Mouse (Mus musculus): Measurements from ENCODE around the gene Etl4. TPM values are rescaled to one million over a fixed set of nuclear protein-coding genes. Genes with fewer than 3 reads are reported as not detected.
"Not testable (repeated sequence)": the region's sequence is repeated elsewhere in the genome, so short reads cannot be mapped to it uniquely, and the experiment has no call there.

The Etl4 gene
- polyA plus RNA-seq, 1 experiment from 2014 or later = 27.7 TPM

DNA sequence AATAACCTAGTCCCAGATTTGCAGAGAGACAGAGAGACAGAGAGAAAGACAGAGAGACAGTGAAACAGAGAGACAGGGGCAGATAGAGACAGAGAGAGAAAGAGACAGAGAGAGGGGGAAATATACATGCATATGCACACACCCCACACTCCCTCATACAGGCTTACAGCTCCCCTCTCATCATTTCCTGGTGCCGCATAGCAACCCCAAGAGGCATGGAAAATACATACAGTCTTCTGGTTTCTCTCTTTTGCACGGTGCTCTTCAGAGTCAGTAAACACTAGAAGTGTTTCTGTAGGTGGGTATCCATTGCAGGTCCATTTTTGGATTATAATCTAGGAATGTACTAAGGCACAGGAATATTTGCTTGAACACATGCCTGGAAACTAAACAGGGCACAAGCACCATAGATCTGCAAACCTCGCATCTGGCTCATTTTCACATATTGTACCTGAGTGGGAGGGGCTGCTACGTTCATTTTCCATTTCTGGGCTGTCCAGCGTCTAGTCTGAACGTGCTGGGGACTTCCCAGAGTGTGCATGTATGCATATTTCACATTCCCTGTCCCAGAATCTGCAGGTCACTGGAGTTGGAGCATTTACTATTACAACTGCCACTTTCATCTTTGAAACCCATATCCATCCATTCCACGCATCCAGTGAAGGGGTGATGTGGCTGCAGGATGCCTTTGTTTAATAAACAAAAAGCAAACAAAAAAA is 429.6 kb downstream of the Etl4 start:
- no peaks in the 10 kb centered on the region for H3K9me3 ChIP-seq (ENCODE audit: control insufficient read depth, low read length)
- H3K36me3 ChIP-seq (ENCODE audit: control insufficient read depth, insufficient read depth, low read length) = no peaks in the 10 kb centered on the region
- peak; percentile 46; the same call in 1 of the 2 replicates for ATAC-seq
- H3K4me1 ChIP-seq (ENCODE audit: control insufficient read depth, insufficient read depth, low read length) = peaks cover 3% of the 10 kb centered on the region; the same call in 1 of the 2 replicates
- peak overlapping the region; percentile 35 for H3K4me3 ChIP-seq (ENCODE audit: low read length)
- no peaks in the 10 kb centered on the region for H3K27me3 ChIP-seq (replicated peaks; ENCODE audit: control insufficient read depth, insufficient read depth, low read length)
- peak overlapping the region; percentile 43 for H3K4me2 ChIP-seq (ENCODE audit: low read depth, low read length)
- 43% methylated on average over 7 of the region's 7 CpGs for WGBS
- H3K27ac ChIP-seq (ENCODE audit: low read length) = no peak overlapping the region
- H3K9ac ChIP-seq (ENCODE audit: low read depth, low read length) = no peak overlapping the region; the same call in 1 of the 2 replicates

DNA sequence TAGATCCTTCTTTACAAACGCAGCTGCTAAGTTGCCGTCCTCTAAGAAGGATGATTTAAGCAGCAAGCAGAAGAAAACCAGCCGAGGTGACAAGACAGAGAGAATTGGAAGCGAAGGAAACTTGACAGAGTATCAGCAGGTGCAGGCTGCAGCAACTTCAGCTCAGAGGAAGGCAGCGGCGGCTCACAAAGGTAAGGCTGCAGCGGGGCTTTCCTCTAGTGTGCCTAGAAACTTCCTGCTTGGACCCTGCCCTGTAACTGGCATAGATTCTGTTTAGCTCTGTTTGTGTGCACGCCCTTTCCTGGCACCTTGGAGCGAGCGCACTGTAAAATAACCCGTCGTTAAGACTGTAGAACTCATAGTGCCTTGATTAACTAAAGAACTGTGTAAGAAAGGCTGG is 430.3 kb downstream of the Etl4 start:
- no peak overlapping the region for H3K27ac ChIP-seq (ENCODE audit: low read length)
- peak overlapping the region; percentile 43 for H3K4me2 ChIP-seq (ENCODE audit: low read depth, low read length)
- ATAC-seq = peak; percentile 97
- 16% methylated on average over 12 of the region's 12 CpGs for WGBS
- no peaks in the 10 kb centered on the region for H3K27me3 ChIP-seq (replicated peaks; ENCODE audit: control insufficient read depth, insufficient read depth, low read length)
- H3K4me1 ChIP-seq (ENCODE audit: control insufficient read depth, insufficient read depth, low read length) = peaks cover 3% of the 10 kb centered on the region; the same call in 1 of the 2 replicates
- H3K9me3 ChIP-seq (ENCODE audit: control insufficient read depth, low read length) = no peaks in the 10 kb centered on the region
- H3K36me3 ChIP-seq (ENCODE audit: control insufficient read depth, insufficient read depth, low read length) = no peaks in the 10 kb centered on the region
- peak overlapping the region; percentile 35 for H3K4me3 ChIP-seq (ENCODE audit: low read length)
- no peak overlapping the region; the same call in 1 of the 2 replicates for H3K9ac ChIP-seq (ENCODE audit: low read depth, low read length)

GRCm38 (mm10) chr2:20346873-20347272 is 437.3 kb downstream of the Etl4 start:
- Histone ChIP-seq H3K4me1 (ENCODE audit: control insufficient read depth, insufficient read depth, low read length) (no peaks in the 10 kb centered on the region), H3K9me3 (ENCODE audit: control insufficient read depth, low read length) (no peaks in the 10 kb centered on the region), H3K4me2 (ENCODE audit: low read depth, low read length) (no peak overlapping the region), H3K36me3 (ENCODE audit: control insufficient read depth, insufficient read depth, low read length) (no peaks in the 10 kb centered on the region), H3K9ac (ENCODE audit: low read depth, low read length) (no peak overlapping the region), H3K4me3 (ENCODE audit: low read length) (no peak overlapping the region), H3K27me3 (replicated peaks; ENCODE audit: control insufficient read depth, insufficient read depth, low read length) (no peaks in the 10 kb centered on the region), H3K27ac (ENCODE audit: low read length) (no peak overlapping the region)
- 44% methylated on average over 3 of the region's 3 CpGs for WGBS
- ATAC-seq = no peak

DNA sequence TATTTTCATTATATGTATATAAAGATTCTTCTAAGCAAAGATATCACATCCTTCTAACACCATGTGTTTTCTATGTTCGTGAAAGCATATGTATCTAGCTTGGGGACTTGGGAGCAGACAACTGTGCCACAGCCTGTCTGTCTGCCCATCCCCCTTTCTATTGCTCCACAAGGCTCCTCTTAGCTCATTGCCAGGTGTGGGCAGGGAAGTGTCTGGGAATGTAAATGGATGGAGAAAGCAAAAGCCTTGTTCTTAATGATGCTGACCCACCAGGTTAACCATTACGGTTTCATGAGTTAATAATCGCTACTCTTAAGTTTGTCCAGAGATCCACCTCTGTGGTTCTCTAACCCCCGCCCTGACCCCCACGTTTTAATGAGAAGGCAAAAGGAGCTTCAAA is 439.7 kb downstream of the Etl4 start:
- Histone ChIP-seq H3K4me3 (ENCODE audit: low read length) (no peak overlapping the region), H3K4me2 (ENCODE audit: low read depth, low read length) (no peak overlapping the region), H3K27me3 (replicated peaks; ENCODE audit: control insufficient read depth, insufficient read depth, low read length) (no peaks in the 10 kb centered on the region), H3K36me3 (ENCODE audit: control insufficient read depth, insufficient read depth, low read length) (no peaks in the 10 kb centered on the region), H3K27ac (ENCODE audit: low read length) (no peak overlapping the region), H3K4me1 (ENCODE audit: control insufficient read depth, insufficient read depth, low read length) (no peaks in the 10 kb centered on the region), H3K9me3 (ENCODE audit: control insufficient read depth, low read length) (no peaks in the 10 kb centered on the region), H3K9ac (ENCODE audit: low read depth, low read length) (no peak overlapping the region)
- 72% methylated on average over 5 of the region's 5 CpGs for WGBS
- ATAC-seq = no peak

DNA sequence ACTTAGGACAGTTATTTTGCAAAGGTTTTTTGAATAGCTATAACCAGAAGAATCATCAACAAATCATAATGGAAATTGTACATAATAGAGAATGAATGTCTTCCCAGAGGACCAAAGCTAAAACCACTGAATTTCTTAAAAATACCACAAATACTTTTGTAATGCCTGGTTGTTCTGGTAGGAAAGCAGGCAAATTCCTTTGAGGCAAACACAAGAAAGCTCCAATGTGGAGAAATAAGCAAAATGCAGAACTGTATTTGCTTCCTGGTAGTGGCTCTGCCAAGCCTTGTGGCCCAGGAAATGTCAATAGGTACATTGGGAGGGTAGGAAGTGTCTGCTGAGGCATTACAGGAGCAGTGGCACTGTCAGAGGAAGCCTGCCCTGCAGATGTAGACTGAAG is 443.2 kb downstream of the Etl4 start:
- H3K36me3 ChIP-seq (ENCODE audit: control insufficient read depth, insufficient read depth, low read length) = no peaks in the 10 kb centered on the region
- H3K27ac ChIP-seq (ENCODE audit: low read length) = no peak overlapping the region
- H3K4me2 ChIP-seq (ENCODE audit: low read depth, low read length) = no peak overlapping the region
- H3K9ac ChIP-seq (ENCODE audit: low read depth, low read length) = no peak overlapping the region
- no peaks in the 10 kb centered on the region for H3K4me1 ChIP-seq (ENCODE audit: control insufficient read depth, insufficient read depth, low read length)
- H3K9me3 ChIP-seq (ENCODE audit: control insufficient read depth, low read length) = no peaks in the 10 kb centered on the region
- ATAC-seq = no peak
- no peak overlapping the region for H3K4me3 ChIP-seq (ENCODE audit: low read length)
- no peaks in the 10 kb centered on the region for H3K27me3 ChIP-seq (replicated peaks; ENCODE audit: control insufficient read depth, insufficient read depth, low read length)

DNA sequence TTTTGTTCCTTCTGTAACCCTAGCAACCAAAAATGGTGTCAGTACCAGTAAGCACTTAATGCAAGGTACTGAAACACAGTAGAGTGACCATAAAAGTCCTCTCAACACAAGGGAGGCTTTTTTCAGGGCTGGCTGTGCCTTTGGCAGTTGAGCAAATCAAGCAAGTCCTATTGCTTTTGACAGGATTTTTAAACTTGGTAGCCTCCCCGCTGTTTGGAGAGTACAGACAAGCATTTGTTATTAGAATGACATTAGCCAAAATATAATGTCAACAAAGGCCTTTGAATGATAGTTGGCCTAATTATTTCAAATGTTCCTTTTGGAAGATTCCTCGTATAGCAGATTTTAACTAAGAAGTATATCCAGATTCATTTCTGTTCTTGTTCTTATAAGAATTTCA is 467.4 kb downstream of the Etl4 start:
- no peak for ATAC-seq
- Histone ChIP-seq H3K36me3 (ENCODE audit: control insufficient read depth, insufficient read depth, low read length) (no peaks in the 10 kb centered on the region), H3K9me3 (ENCODE audit: control insufficient read depth, low read length) (no peaks in the 10 kb centered on the region), H3K4me3 (ENCODE audit: low read length) (no peak overlapping the region), H3K27me3 (replicated peaks; ENCODE audit: control insufficient read depth, insufficient read depth, low read length) (no peaks in the 10 kb centered on the region), H3K9ac (ENCODE audit: low read depth, low read length) (no peak overlapping the region), H3K4me1 (ENCODE audit: control insufficient read depth, insufficient read depth, low read length) (no peaks in the 10 kb centered on the region), H3K4me2 (ENCODE audit: low read depth, low read length) (no peak overlapping the region), H3K27ac (ENCODE audit: low read length) (no peak overlapping the region)
- WGBS = 62% methylated on average over 2 of the region's 2 CpGs

GRCm38 (mm10) chr2:20380874-20381273 is 471.3 kb downstream of the Etl4 start:
- not testable (repeated sequence) for H3K36me3 ChIP-seq (ENCODE audit: control insufficient read depth, insufficient read depth, low read length); H3K27me3 ChIP-seq (replicated peaks; ENCODE audit: control insufficient read depth, insufficient read depth, low read length); H3K9ac ChIP-seq (ENCODE audit: low read depth, low read length); H3K27ac ChIP-seq (ENCODE audit: low read length); H3K4me1 ChIP-seq (ENCODE audit: control insufficient read depth, insufficient read depth, low read length); ATAC-seq; H3K4me2 ChIP-seq (ENCODE audit: low read depth, low read length); H3K4me3 ChIP-seq (ENCODE audit: low read length); H3K9me3 ChIP-seq (ENCODE audit: control insufficient read depth, low read length)
- WGBS = 94% methylated on average over 4 of the region's 8 CpGs

DNA sequence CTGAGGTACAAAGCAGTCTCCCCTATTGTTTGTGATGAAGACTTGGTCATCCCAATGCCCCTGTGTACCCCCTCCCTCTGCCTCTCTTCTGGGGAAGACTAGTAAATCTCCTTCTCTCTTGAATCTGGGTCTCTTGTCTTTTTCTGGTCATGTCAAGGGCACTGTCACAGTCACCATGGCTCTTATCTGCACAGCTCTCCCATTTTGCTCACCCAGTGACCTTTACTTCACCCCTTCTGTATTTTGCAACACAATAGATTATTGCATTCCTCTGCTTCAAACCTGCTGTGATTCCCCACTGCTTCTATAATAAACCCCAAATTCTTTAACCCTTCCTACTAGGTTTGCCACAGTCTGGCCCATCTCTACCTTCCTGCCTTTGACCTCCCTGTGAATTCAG is 484.5 kb downstream of the Etl4 start:
- Histone ChIP-seq H3K4me1 (ENCODE audit: control insufficient read depth, insufficient read depth, low read length) (no peaks in the 10 kb centered on the region), H3K4me2 (ENCODE audit: low read depth, low read length) (no peak overlapping the region), H3K27me3 (replicated peaks; ENCODE audit: control insufficient read depth, insufficient read depth, low read length) (no peaks in the 10 kb centered on the region), H3K36me3 (ENCODE audit: control insufficient read depth, insufficient read depth, low read length) (no peaks in the 10 kb centered on the region), H3K9me3 (ENCODE audit: control insufficient read depth, low read length) (no peaks in the 10 kb centered on the region), H3K27ac (ENCODE audit: low read length) (no peak overlapping the region), H3K9ac (ENCODE audit: low read depth, low read length) (no peak overlapping the region), H3K4me3 (ENCODE audit: low read length) (no peak overlapping the region)
- ATAC-seq = no peak

DNA sequence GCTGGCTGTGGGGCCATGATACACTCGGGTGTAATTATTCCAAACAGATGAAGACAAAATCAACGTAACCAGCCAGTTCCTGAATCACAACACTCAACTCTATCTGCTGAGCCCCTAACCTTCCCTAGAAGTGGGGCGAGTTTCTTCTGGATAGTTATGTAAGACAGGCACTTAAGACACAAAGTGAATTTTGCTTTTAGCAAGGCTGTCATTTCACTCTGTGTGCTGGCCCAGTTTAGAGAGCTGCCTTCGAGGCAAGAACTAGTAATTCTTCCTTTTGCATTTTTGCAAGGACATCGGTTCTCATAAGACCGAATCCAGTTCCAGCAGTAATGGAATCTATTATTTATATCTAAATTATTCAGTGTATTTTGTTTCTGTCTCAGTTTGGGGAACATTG is 487.4 kb downstream of the Etl4 start:
- Histone ChIP-seq H3K4me3 (ENCODE audit: low read length) (no peak overlapping the region), H3K4me1 (ENCODE audit: control insufficient read depth, insufficient read depth, low read length) (no peaks in the 10 kb centered on the region), H3K36me3 (ENCODE audit: control insufficient read depth, insufficient read depth, low read length) (no peaks in the 10 kb centered on the region), H3K4me2 (ENCODE audit: low read depth, low read length) (no peak overlapping the region), H3K27ac (ENCODE audit: low read length) (no peak overlapping the region), H3K9ac (ENCODE audit: low read depth, low read length) (no peak overlapping the region), H3K27me3 (replicated peaks; ENCODE audit: control insufficient read depth, insufficient read depth, low read length) (no peaks in the 10 kb centered on the region), H3K9me3 (ENCODE audit: control insufficient read depth, low read length) (no peaks in the 10 kb centered on the region)
- no peak for ATAC-seq
- 85% methylated on average over 6 of the region's 6 CpGs for WGBS

DNA sequence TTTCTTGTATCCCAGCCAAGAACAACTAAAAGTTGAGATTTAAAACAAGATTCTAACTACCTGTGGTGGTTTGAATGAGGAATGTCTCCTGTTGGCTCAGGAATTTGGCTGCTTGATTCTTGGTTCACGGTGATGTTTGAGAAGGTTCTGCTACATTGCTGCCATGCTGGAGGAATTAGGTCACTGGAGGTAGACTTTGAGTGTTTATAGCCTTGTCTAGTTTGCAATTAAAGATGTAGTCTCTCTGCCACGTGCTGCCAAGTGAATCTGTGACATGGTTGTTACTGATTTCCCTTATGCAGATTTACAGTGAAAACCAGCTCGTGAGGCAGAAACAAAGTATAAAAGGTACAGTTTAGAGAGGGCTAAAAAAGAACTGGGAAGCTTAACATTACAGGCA is 491.0 kb downstream of the Etl4 start:
- Histone ChIP-seq H3K9ac (ENCODE audit: low read depth, low read length) (no peak overlapping the region), H3K9me3 (ENCODE audit: control insufficient read depth, low read length) (no peaks in the 10 kb centered on the region), H3K4me3 (ENCODE audit: low read length) (no peak overlapping the region), H3K4me1 (ENCODE audit: control insufficient read depth, insufficient read depth, low read length) (no peaks in the 10 kb centered on the region), H3K36me3 (ENCODE audit: control insufficient read depth, insufficient read depth, low read length) (no peaks in the 10 kb centered on the region), H3K27me3 (replicated peaks; ENCODE audit: control insufficient read depth, insufficient read depth, low read length) (no peaks in the 10 kb centered on the region), H3K4me2 (ENCODE audit: low read depth, low read length) (no peak overlapping the region), H3K27ac (ENCODE audit: low read length) (no peak overlapping the region)
- ATAC-seq = no peak
- 66% methylated on average over 3 of the region's 3 CpGs for WGBS

Measured in intestine, embryonic 16.5 days (tissue).